Mouse (Mus musculus) liver, embryonic 13.5 days (tissue): ENCODE measurements at regions not wholly inside any gene's neighbourhood (a gene's known extent, or its start where the extent isn't known, plus 50 kb on each side); places are given as distances from the start of the nearest gene placed in this dataset.

Experiments
- ATAC-seq: fragments of 200-750 bp; cut with Nextera tagmentation; 2 replicates; pipeline ENCODE4 v1.8.0; 2017; ENCODE audit warnings: low read depth, mild to moderate bottlenecking, moderate number of reproducible peaks, moderate library complexity
- DNase-seq: peaks from one replicate; pipeline ENCODE4 v3.0.0; 2022
- H3K27ac ChIP-seq: fragments of 300-500 bp; sonication (generic); 2 replicates; pipeline ENCODE4 v1.5.1; 2015; ENCODE audit warnings: moderate library complexity, mild to moderate bottlenecking, inconsistent platforms
- H3K27me3 ChIP-seq: fragments of 300-500 bp; sonication (generic); 2 replicates; pipeline ENCODE4 v1.6.1; 2015; ENCODE audit warnings: mild to moderate bottlenecking, inconsistent platforms
- H3K36me3 ChIP-seq: fragments of 300-500 bp; sonication (generic); 2 replicates; pipeline ENCODE4 v1.6.1; 2015; ENCODE audit warnings: mild to moderate bottlenecking, inconsistent platforms
- H3K4me1 ChIP-seq: fragments of 300-500 bp; sonication (generic); replicated peaks from 2 replicates; pipeline ENCODE4 v1.6.1; 2015; ENCODE audit warnings: inconsistent platforms
- H3K4me2 ChIP-seq: fragments of 300-500 bp; sonication (generic); 2 replicates; pipeline ENCODE4 v1.6.1; 2015; ENCODE audit warnings: inconsistent platforms, mild to moderate bottlenecking, moderate library complexity
- H3K4me3 ChIP-seq: fragments of 300-500 bp; sonication (generic); replicated peaks from 2 replicates; pipeline ENCODE4 v1.5.1; 2015; ENCODE audit warnings: mild to moderate bottlenecking, inconsistent platforms
- H3K9ac ChIP-seq: fragments of 300-500 bp; sonication (generic); 2 replicates; pipeline ENCODE4 v1.6.1; 2015; ENCODE audit warnings: mild to moderate bottlenecking, inconsistent platforms
- H3K9me3 ChIP-seq: fragments of 300-500 bp; sonication (generic); replicated peaks from 2 replicates; pipeline ENCODE4 v1.6.1; 2016; ENCODE audit warnings: inconsistent platforms
- WGBS: fragments of 180-500 bp; shearing (Covaris S2); methylation state at CpG from one replicate; pipeline ENCODE4 v1.1.7; 2015; ENCODE audit not compliant: insufficient replicate concordance; 5-methylcytosine and 5-hydroxymethylcytosine counted together

GRCm38 (mm10) chr5:119131461-119131860 lies 539.0 kb upstream of the Tbx3 start:
- no peaks in the 10 kb centered on the region for H3K27me3 ChIP-seq
- no peaks in the 10 kb centered on the region for H3K4me1 ChIP-seq
- 49% methylated on average over 10 of the region's 10 CpGs for WGBS
- no peak overlapping the region for H3K4me3 ChIP-seq
- H3K9me3 ChIP-seq: no peaks in the 10 kb centered on the region
- H3K36me3 ChIP-seq: no peaks in the 10 kb centered on the region
- no peak overlapping the region for H3K27ac ChIP-seq
- no peak overlapping the region for H3K9ac ChIP-seq
- DNase-seq (no peak), ATAC-seq (no peak)
- H3K4me2 ChIP-seq: no peak overlapping the region

GRCm38 (mm10) chr5:119133378-119133777 lies 537.1 kb upstream of the Tbx3 start:
- H3K27ac ChIP-seq: no peak overlapping the region
- no peaks in the 10 kb centered on the region for H3K36me3 ChIP-seq
- DNase-seq (no peak), ATAC-seq (no peak)
- H3K9me3 ChIP-seq: no peaks in the 10 kb centered on the region
- no peak overlapping the region for H3K9ac ChIP-seq
- H3K4me3 ChIP-seq: no peak overlapping the region
- H3K4me2 ChIP-seq: no peak overlapping the region
- no peaks in the 10 kb centered on the region for H3K27me3 ChIP-seq
- 45% methylated on average over 13 of the region's 13 CpGs for WGBS
- no peaks in the 10 kb centered on the region for H3K4me1 ChIP-seq

GRCm38 (mm10) chr5:119136916-119137315 lies 533.6 kb upstream of the Tbx3 start:
- ATAC-seq: no peak
- no peak overlapping the region for H3K9ac ChIP-seq
- no peak overlapping the region for H3K4me3 ChIP-seq
- H3K4me2 ChIP-seq: no peak overlapping the region
- no peaks in the 10 kb centered on the region for H3K27me3 ChIP-seq
- no peaks in the 10 kb centered on the region for H3K9me3 ChIP-seq
- H3K27ac ChIP-seq: no peak overlapping the region
- no peaks in the 10 kb centered on the region for H3K36me3 ChIP-seq
- H3K4me1 ChIP-seq: no peaks in the 10 kb centered on the region
- DNase-seq: no peak
- WGBS: 70% methylated on average over 8 of the region's 8 CpGs

GRCm38 (mm10) chr5:119137409-119137808 lies 533.1 kb upstream of the Tbx3 start:
- no peaks in the 10 kb centered on the region for H3K36me3 ChIP-seq
- H3K27ac ChIP-seq: no peak overlapping the region
- ATAC-seq (no peak), DNase-seq (no peak)
- no peaks in the 10 kb centered on the region for H3K4me1 ChIP-seq
- no peaks in the 10 kb centered on the region for H3K9me3 ChIP-seq
- no peaks in the 10 kb centered on the region for H3K27me3 ChIP-seq
- H3K9ac ChIP-seq: no peak overlapping the region
- no peak overlapping the region for H3K4me3 ChIP-seq
- 39% methylated on average over 13 of the region's 13 CpGs for WGBS
- H3K4me2 ChIP-seq: no peak overlapping the region

- H3K4me3 ChIP-seq: no peak overlapping the region
- DNase-seq: no peak
These were observed 532.6 kb upstream of the Tbx3 start for GRCm38 (mm10) chr5:119137821-119138221.

GRCm38 (mm10) chr5:119138293-119138692 lies 532.2 kb upstream of the Tbx3 start:
- no peaks in the 10 kb centered on the region for H3K36me3 ChIP-seq
- 49% methylated on average over 14 of the region's 14 CpGs for WGBS
- ATAC-seq (no peak), DNase-seq (no peak)
- H3K27me3 ChIP-seq: no peaks in the 10 kb centered on the region
- no peak overlapping the region for H3K4me3 ChIP-seq
- no peaks in the 10 kb centered on the region for H3K9me3 ChIP-seq
- H3K4me2 ChIP-seq: no peak overlapping the region
- H3K27ac ChIP-seq: no peak overlapping the region
- H3K9ac ChIP-seq: no peak overlapping the region
- H3K4me1 ChIP-seq: no peaks in the 10 kb centered on the region

More at GRCm38 (mm10) chr5:119137821-119138221, 532.6 kb upstream of the Tbx3 start:
- Histone ChIP-seq H3K4me2 (no peak overlapping the region), H3K36me3 (no peaks in the 10 kb centered on the region), H3K9me3 (no peaks in the 10 kb centered on the region), H3K9ac (no peak overlapping the region), H3K27me3 (no peaks in the 10 kb centered on the region), H3K4me1 (no peaks in the 10 kb centered on the region), H3K27ac (no peak overlapping the region)
- no peak for ATAC-seq
- 55% methylated on average over 10 of the region's 10 CpGs for WGBS

GRCm38 (mm10) chr5:119139336-119139735 lies 531.1 kb upstream of the Tbx3 start:
- no peak overlapping the region for H3K4me3 ChIP-seq
- no peak overlapping the region for H3K4me2 ChIP-seq
- no peak overlapping the region for H3K9ac ChIP-seq
- no peak overlapping the region for H3K27ac ChIP-seq
- H3K9me3 ChIP-seq: no peaks in the 10 kb centered on the region
- 37% methylated on average over 7 of the region's 7 CpGs for whole genome bisulfite sequencing
- H3K27me3 ChIP-seq: no peaks in the 10 kb centered on the region
- no peaks in the 10 kb centered on the region for H3K36me3 ChIP-seq
- ATAC-seq (no peak), DNase-seq (no peak)
- H3K4me1 ChIP-seq: no peaks in the 10 kb centered on the region

GRCm38 (mm10) chr5:119139816-119140215 lies 530.7 kb upstream of the Tbx3 start:
- Histone ChIP-seq H3K27me3 (no peaks in the 10 kb centered on the region), H3K4me1 (no peaks in the 10 kb centered on the region), H3K36me3 (no peaks in the 10 kb centered on the region), H3K9ac (no peak overlapping the region), H3K4me3 (no peak overlapping the region), H3K4me2 (no peak overlapping the region), H3K9me3 (no peaks in the 10 kb centered on the region), H3K27ac (no peak overlapping the region)
- no peak for ATAC-seq
- WGBS: 59% methylated on average over 6 of the region's 6 CpGs
- DNase-seq: no peak

GRCm38 (mm10) chr5:119143411-119143810 lies 527.1 kb upstream of the Tbx3 start:
- no peak for DNase-seq
- 46% methylated on average over 8 of the region's 8 CpGs for WGBS

GRCm38 (mm10) chr5:119149389-119150185 lies 520.9 kb upstream of the Tbx3 start:
- H3K27ac ChIP-seq: no peak overlapping the region
- no peaks in the 10 kb centered on the region for H3K4me1 ChIP-seq
- no peaks in the 10 kb centered on the region for H3K27me3 ChIP-seq
- 70% methylated on average over 25 of the region's 25 CpGs for WGBS
- DNase-seq (no peak), ATAC-seq (no peak)
- no peak overlapping the region for H3K4me3 ChIP-seq
- peaks cover 18% of the 10 kb centered on the region; the same call in 1 of the 2 replicates for H3K9me3 ChIP-seq
- H3K4me2 ChIP-seq: no peak overlapping the region
- H3K9ac ChIP-seq: no peak overlapping the region
- H3K36me3 ChIP-seq: no peaks in the 10 kb centered on the region

More at GRCm38 (mm10) chr5:119143411-119143810, 527.1 kb upstream of the Tbx3 start:
- no peak overlapping the region for H3K9ac ChIP-seq
- H3K4me1 ChIP-seq: no peaks in the 10 kb centered on the region
- no peaks in the 10 kb centered on the region for H3K36me3 ChIP-seq
- no peak overlapping the region for H3K4me2 ChIP-seq
- peaks cover 4% of the 10 kb centered on the region; the same call in 1 of the 2 replicates for H3K9me3 ChIP-seq
- H3K27ac ChIP-seq: no peak overlapping the region
- H3K27me3 ChIP-seq: no peaks in the 10 kb centered on the region
- H3K4me3 ChIP-seq: no peak overlapping the region
- no peak for ATAC-seq

GRCm38 (mm10) chr5:119153086-119153485 lies 517.4 kb upstream of the Tbx3 start:
- DNase-seq: no peak
- Histone ChIP-seq H3K27ac (no peak overlapping the region), H3K27me3 (no peaks in the 10 kb centered on the region), H3K36me3 (no peaks in the 10 kb centered on the region), H3K9me3 (0 out of 2 replicates have a peak, but pooled peaks cover 23% of the 10 kb centered on the region), H3K4me2 (no peak overlapping the region), H3K4me3 (no peak overlapping the region), H3K4me1 (no peaks in the 10 kb centered on the region), H3K9ac (no peak overlapping the region)
- 72% methylated on average over 5 of the region's 5 CpGs for WGBS
- ATAC-seq: no peak

- Histone ChIP-seq H3K9ac (no peak overlapping the region), H3K27ac (no peak overlapping the region), H3K4me1 (no peaks in the 10 kb centered on the region), H3K4me2 (no peak overlapping the region), H3K36me3 (no peaks in the 10 kb centered on the region), H3K4me3 (no peak overlapping the region), H3K9me3 (0 out of 2 replicates have a peak, but pooled peaks cover 23% of the 10 kb centered on the region), H3K27me3 (no peaks in the 10 kb centered on the region)
- DNase-seq (no peak), ATAC-seq (no peak)
- WGBS: 57% methylated on average over 6 of the region's 6 CpGs
These were observed 513.8 kb upstream of the Tbx3 start for GRCm38 (mm10) chr5:119156638-119157037.
